Mouse (Mus musculus) MEL (cell line): ENCODE results near the gene Tmem201. TPM values are rescaled to one million over a fixed set of nuclear protein-coding genes. Genes with fewer than 3 reads are reported as not detected.
A peak's percentile ranks its signal among the peaks of the same experiment; 100 is the strongest.

ENCODE experiments used
- DNase-seq: peaks from one replicate; pipeline ENCODE4 v3.0.0; 2011; ENCODE audit warnings: low read depth, low spot score
- H3K27ac ChIP-seq: 2 replicates; pipeline ENCODE4 v1.5.1; 2012; ENCODE audit warnings: low read depth, mild to moderate bottlenecking, control low read depth, low read length, moderate library complexity; ENCODE audit not compliant: control insufficient read depth
- H3K27me3 ChIP-seq, 2 experiments: fragments of 150-350 bp in 1 of 2; sonication (generic) in 1 of 2; 2 replicates each; pipeline ENCODE4 v1.6.1; 2012; ENCODE audit warnings: low read length in 2 of 2, mild to moderate bottlenecking in 2 of 2, improper control_type of control experiment in 1 of 2, moderate library complexity in 1 of 2; ENCODE audit not compliant: insufficient read depth in 2 of 2, control insufficient read depth in 1 of 2
- H3K36me3 ChIP-seq, 2 experiments: 2 replicates each; pipeline ENCODE4 v1.6.1; 2012 to 2014; ENCODE audit warnings: low read length in 2 of 2, improper control_type of control experiment in 1 of 2, inconsistent platforms in 1 of 2, mild to moderate bottlenecking in 1 of 2; ENCODE audit not compliant: insufficient read depth in 2 of 2, control insufficient read depth in 1 of 2
- H3K4me1 ChIP-seq, 2 experiments: fragments of 150-350 bp in 1 of 2; sonication (generic) in 1 of 2; 2 replicates each; pipeline ENCODE4 v1.6.1; 2012; ENCODE audit warnings: low read length in 2 of 2, improper control_type of control experiment in 1 of 2, mild to moderate bottlenecking in 1 of 2; ENCODE audit not compliant: insufficient read depth in 2 of 2, control insufficient read depth in 1 of 2
- H3K4me3 ChIP-seq, 2 experiments: fragments of 150-350 bp in 1 of 2; sonication (generic) in 1 of 2; 2 replicates each; pipeline ENCODE4 v1.5.1; 2012; ENCODE audit warnings: low read depth in 2 of 2, low read length in 2 of 2, mild to moderate bottlenecking in 2 of 2, moderate library complexity in 2 of 2, control low read depth in 1 of 2, improper control_type of control experiment in 1 of 2; ENCODE audit not compliant: control insufficient read depth in 1 of 2, insufficient read depth in 1 of 2
- H3K79me2 ChIP-seq: 2 replicates; pipeline ENCODE4 v1.6.1; 2012; ENCODE audit warnings: mild to moderate bottlenecking, low read length, moderate library complexity; ENCODE audit not compliant: control insufficient read depth, poor library complexity, insufficient read depth
- H3K9ac ChIP-seq: 2 replicates; pipeline ENCODE4 v1.6.1; 2012; ENCODE audit warnings: low read depth, mild to moderate bottlenecking, control low read depth, low read length, moderate library complexity; ENCODE audit not compliant: control insufficient read depth, poor library complexity, severe bottlenecking
- H3K9me3 ChIP-seq: fragments of 150-350 bp; sonication (generic); replicated peaks from 2 replicates; pipeline ENCODE4 v1.6.1; 2012; ENCODE audit warnings: mild to moderate bottlenecking, low read length, improper control_type of control experiment, moderate library complexity; ENCODE audit not compliant: insufficient read depth
- CHD1 ChIP-seq: IDR thresholded peaks from 2 replicates; pipeline ENCODE4 v1.6.1; 2012; ENCODE audit warnings: low read depth, mild to moderate bottlenecking, inconsistent platforms, low read length, improper control_type of control experiment
- CTCF ChIP-seq, 3 experiments: IDR thresholded peaks in 2 of 3; conservative IDR thresholded peaks in 1 of 3; 2 replicates each; pipeline ENCODE4 v1.5.1; 2011 to 2012; ENCODE audit warnings: low read length in 3 of 3, low read depth in 2 of 3, mild to moderate bottlenecking in 2 of 3, improper control_type of control experiment in 1 of 3, inconsistent platforms in 1 of 3, mixed read lengths in 1 of 3, moderate library complexity in 1 of 3; ENCODE audit not compliant: control insufficient read depth in 1 of 3, insufficient read depth in 1 of 3, poor library complexity in 1 of 3, severe bottlenecking in 1 of 3
- E2F4 ChIP-seq: IDR thresholded peaks from 2 replicates; pipeline ENCODE4 v1.6.1; 2011; ENCODE audit warnings: low read depth, low read length, improper control_type of control experiment, borderline replicate concordance
- GABPA ChIP-seq: IDR thresholded peaks from 2 replicates; pipeline ENCODE4 v1.6.1; 2012; ENCODE audit warnings: low read depth, mild to moderate bottlenecking, inconsistent platforms, low read length, improper control_type of control experiment, moderate library complexity
- GATA1 ChIP-seq: IDR thresholded peaks from 2 replicates; pipeline ENCODE4 v1.6.1; 2011; ENCODE audit warnings: low read depth, low read length, improper control_type of control experiment
- HCFC1 ChIP-seq: IDR thresholded peaks from 2 replicates; pipeline ENCODE4 v1.6.1; 2012; ENCODE audit warnings: low read depth, mild to moderate bottlenecking, inconsistent platforms, low read length, improper control_type of control experiment, moderate library complexity
- KAT2A ChIP-seq: conservative IDR thresholded peaks from 2 replicates; pipeline ENCODE4 v1.6.1; 2012; ENCODE audit warnings: low read depth, low read length, improper control_type of control experiment, inconsistent platforms
- MAFK ChIP-seq: IDR thresholded peaks from 2 replicates; pipeline ENCODE4 v1.6.1; 2011; ENCODE audit warnings: low read depth, mild to moderate bottlenecking, low read length, improper control_type of control experiment, borderline replicate concordance
- MAZ ChIP-seq: IDR thresholded peaks from 2 replicates; pipeline ENCODE4 v1.6.1; 2012; ENCODE audit warnings: low read depth, mild to moderate bottlenecking, inconsistent platforms, low read length, improper control_type of control experiment
- MEF2A ChIP-seq: IDR thresholded peaks from 2 replicates; pipeline ENCODE4 v1.6.1; 2014; ENCODE audit warnings: low read depth, mild to moderate bottlenecking, inconsistent platforms, low read length, improper control_type of control experiment; ENCODE audit not compliant: poor library complexity, insufficient replicate concordance, severe bottlenecking; ENCODE audit errors: extremely low read depth
- MXI1 ChIP-seq: IDR thresholded peaks from 2 replicates; pipeline ENCODE4 v1.6.1; 2011; ENCODE audit warnings: mild to moderate bottlenecking, low read depth, low read length, improper control_type of control experiment
- NELFE ChIP-seq: IDR thresholded peaks from 2 replicates; pipeline ENCODE4 v1.6.1; 2011; ENCODE audit warnings: low read depth, low read length, improper control_type of control experiment
- NRF1 ChIP-seq: IDR thresholded peaks from 2 replicates; pipeline ENCODE4 v1.6.1; 2014; ENCODE audit warnings: low read depth, mild to moderate bottlenecking, inconsistent platforms, low read length, improper control_type of control experiment, moderate library complexity; ENCODE audit not compliant: poor library complexity, insufficient read depth, severe bottlenecking
- POLR2A ChIP-seq, 2 experiments: IDR thresholded peaks; 2 replicates each; pipeline ENCODE4 v1.6.1; 2011 to 2012; ENCODE audit warnings: low read length in 2 of 2, mild to moderate bottlenecking in 2 of 2, control low read depth in 1 of 2, improper control_type of control experiment in 1 of 2, low read depth in 1 of 2, moderate library complexity in 1 of 2; ENCODE audit not compliant: control insufficient read depth in 1 of 2, insufficient read depth in 1 of 2, poor library complexity in 1 of 2
- POLR2AphosphoS5 ChIP-seq: IDR thresholded peaks from 2 replicates; pipeline ENCODE4 v1.6.1; 2012; ENCODE audit warnings: low read depth, borderline replicate concordance, mild to moderate bottlenecking, inconsistent platforms, low read length, moderate library complexity, mixed read lengths
- RCOR1 ChIP-seq: IDR thresholded peaks from 2 replicates; pipeline ENCODE4 v1.6.1; 2012; ENCODE audit warnings: low read depth, mild to moderate bottlenecking, inconsistent platforms, low read length, improper control_type of control experiment
- SMC3 ChIP-seq: IDR thresholded peaks from 2 replicates; pipeline ENCODE4 v1.6.1; 2011; ENCODE audit warnings: low read depth, low read length, improper control_type of control experiment
- TBP ChIP-seq: IDR thresholded peaks from 2 replicates; pipeline ENCODE4 v1.8.0; 2011; ENCODE audit warnings: low read depth, low read length, improper control_type of control experiment
- TCF12 ChIP-seq: IDR thresholded peaks from 2 replicates; pipeline ENCODE4 v1.6.1; 2014; ENCODE audit warnings: low read depth, mild to moderate bottlenecking, inconsistent platforms, low read length, improper control_type of control experiment, moderate library complexity
- USF1 ChIP-seq: IDR thresholded peaks from 2 replicates; pipeline ENCODE4 v1.6.1; 2014; ENCODE audit warnings: low read depth, mild to moderate bottlenecking, inconsistent platforms, low read length, improper control_type of control experiment, moderate library complexity
- ZC3H11A ChIP-seq: IDR thresholded peaks from 2 replicates; pipeline ENCODE4 v1.6.1; 2012; ENCODE audit warnings: low read depth, mild to moderate bottlenecking, inconsistent platforms, low read length, improper control_type of control experiment
- ZKSCAN1 ChIP-seq: IDR thresholded peaks from 2 replicates; pipeline ENCODE4 v1.6.1; 2012; ENCODE audit warnings: low read depth, mild to moderate bottlenecking, inconsistent platforms, low read length, improper control_type of control experiment, moderate library complexity
- ZNF384 ChIP-seq: IDR thresholded peaks from 2 replicates; pipeline ENCODE4 v1.6.1; 2012; ENCODE audit warnings: low read depth, mild to moderate bottlenecking, inconsistent platforms, low read length, improper control_type of control experiment
- polyA plus RNA-seq, 2 experiments: library from polyadenylated mRNA; stranded (reverse) in 1 of 2; unstranded in 1 of 2; fragments of >175 nt in 1 of 2; fragments of >200 nt in 1 of 2; gene quantifications; 2 replicates each; pipeline versions ENCODE4 v1.2.1 to v1.2.4; 2012; ENCODE audit warnings: low replicate concordance in 2 of 2, low read depth in 1 of 2; ENCODE audit not compliant: insufficient read length in 2 of 2, insufficient read depth in 1 of 2, missing spikeins in 1 of 2
- total RNA-seq: library from RNA; depleted of rRNA; stranded (reverse); fragments of 300-350 nt; gene quantifications from 2 replicates; pipeline ENCODE4 v1.2.3, GENCODE M21; 2012

The Tmem201 gene
- total and polyA plus RNA-seq, 3 experiments, result 31.5 to 60.6 TPM; not detected in 1

DNA sequence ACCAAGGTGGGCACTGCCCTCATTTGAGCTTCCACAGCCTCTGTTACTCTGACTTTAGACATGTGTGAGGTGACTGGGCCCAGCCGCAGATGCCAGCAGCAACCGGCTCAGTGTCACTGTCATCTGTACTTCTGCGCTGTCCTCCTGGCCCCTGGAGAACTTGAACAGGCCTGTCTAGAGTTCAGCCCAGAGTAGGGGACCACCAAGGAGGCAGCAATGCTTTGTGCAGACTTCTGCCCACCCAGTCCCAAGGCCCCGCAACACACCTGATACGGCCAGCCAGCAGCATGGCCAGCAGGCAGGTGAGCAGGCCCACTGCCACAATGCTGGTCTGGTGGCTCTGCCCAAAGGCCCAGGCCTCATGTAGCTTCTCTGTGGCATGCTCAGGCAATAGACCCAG is 10.2 kb downstream of the Tmem201 start:
- no peaks in the 10 kb centered on the region for H3K27me3 ChIP-seq
- no peaks in the 10 kb centered on the region for H3K9me3 ChIP-seq
- DNase-seq, result no peak
- no peaks in the 10 kb centered on the region for H3K4me1 ChIP-seq
- peaks cover 0 to 4% of the 10 kb centered on the region in 2 experiments; a peak in 1 of 4 replicates for H3K36me3 ChIP-seq
- no peak overlapping the region for H3K9ac ChIP-seq
- no peak overlapping the region for H3K27ac ChIP-seq
- peaks cover 5% of the 10 kb centered on the region for H3K79me2 ChIP-seq
- TF ChIP-seq KAT2A (no peak), GATA1 (no peak), MXI1 (no peak), CHD1 (no peak), NRF1 (no peak), HCFC1 (no peak), TCF12 (no peak), MAZ (no peak), MAFK (no peak), USF1 (no peak), ZKSCAN1 (no peak), RCOR1 (no peak), GABPA (no peak), POLR2AphosphoS5 (no peak), POLR2A (IDR thresholded peaks at IDR 0.05; ENCODE audit: control insufficient read depth in 1 of 2, insufficient read depth in 1 of 2, low read depth in 1 of 2, low read length in 2 of 2, poor library complexity in 1 of 2) (no peak), NELFE (no peak)
- no peak overlapping the region for H3K4me3 ChIP-seq

DNA sequence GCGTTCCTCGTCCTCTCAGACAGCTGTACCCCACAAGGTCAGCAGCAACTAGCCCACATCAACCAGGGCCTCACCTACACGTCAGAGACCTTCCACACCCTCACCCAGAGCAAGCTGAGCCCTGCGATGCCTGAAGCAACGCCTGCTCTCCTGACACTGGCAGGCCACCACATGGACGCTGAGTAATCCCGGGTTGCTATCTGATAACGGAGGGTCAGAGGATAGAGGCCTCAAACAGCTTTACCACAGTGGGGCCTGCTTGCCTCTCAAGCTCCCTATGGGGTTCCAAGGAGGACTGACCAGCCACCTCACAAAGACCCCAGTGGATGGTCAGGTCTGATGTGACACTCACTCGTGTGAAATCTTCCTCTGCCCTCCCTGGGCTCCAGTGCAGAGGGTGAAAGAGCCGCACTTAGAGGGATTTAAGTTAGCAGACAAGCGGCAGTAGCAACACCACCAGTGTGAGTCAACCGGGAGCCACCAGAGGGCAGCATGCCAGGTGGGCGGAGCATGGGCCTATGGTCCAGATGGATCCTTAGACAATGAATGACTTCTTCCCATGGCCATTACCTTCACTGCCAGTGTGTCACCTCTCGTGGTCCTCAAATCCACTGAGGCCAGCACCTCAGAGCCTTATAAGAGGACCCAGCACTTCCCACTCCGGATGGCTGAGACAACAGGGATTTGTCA is 12.0 kb downstream of the Tmem201 start:
- H3K4me1 ChIP-seq, result no peaks in the 10 kb centered on the region
- no peaks in the 10 kb centered on the region for H3K27me3 ChIP-seq
- peaks cover 0 to 7% of the 10 kb centered on the region in 2 experiments; a peak in 1 of 4 replicates for H3K36me3 ChIP-seq
- H3K9me3 ChIP-seq, result no peaks in the 10 kb centered on the region
- H3K4me3 ChIP-seq, result no peak overlapping the region
- H3K27ac ChIP-seq, result no peak overlapping the region
- TF ChIP-seq MEF2A, result no peak
- TF ChIP-seq TCF12, result no peak
- no peak for TF ChIP-seq E2F4
- no peak for TF ChIP-seq ZNF384
- no peak for TF ChIP-seq ZC3H11A
- no peak for TF ChIP-seq GATA1
- no peak for TF ChIP-seq NRF1
- TF ChIP-seq ZKSCAN1, result no peak
- no peak for TF ChIP-seq POLR2A (IDR thresholded peaks at IDR 0.05; ENCODE audit: control insufficient read depth in 1 of 2, insufficient read depth in 1 of 2, low read depth in 1 of 2, low read length in 2 of 2, poor library complexity in 1 of 2)
- TF ChIP-seq TBP, result no peak
- TF ChIP-seq SMC3, result peak; percentile 41
- TF ChIP-seq NELFE, result no peak
- TF ChIP-seq CTCF (IDR thresholded peaks at IDR 0.05 in 2 of 3, conservative IDR thresholded peaks at IDR 0.05 in 1 of 3; ENCODE audit: control insufficient read depth in 1 of 3, insufficient read depth in 1 of 3, low read depth in 2 of 3, low read length in 3 of 3, poor library complexity in 1 of 3, severe bottlenecking in 1 of 3), result peak; percentile 71 to 89 (median 81)
- TF ChIP-seq KAT2A, result no peak
- DNase-seq, result peak; percentile 73
- no peaks in the 10 kb centered on the region for H3K79me2 ChIP-seq
- no peak overlapping the region for H3K9ac ChIP-seq
